In genomic region chr6:97250966-97251365, GRCm38 (mm10) we compare ENCODE assay signal across 9 mouse cellular contexts. TPM values are rescaled to one million over a fixed set of nuclear protein-coding genes. Genes with fewer than 3 reads are reported as not detected.
DNase-seq lines count a peak whose midpoint lies in the region; ATAC-seq and TF ChIP-seq lines count a peak whose summit lies in the region.
"Had no signal": no experiment of that assay in that cellular context is flagged by ENCODE, and none has a peak within 500 bp of the region (broad histone marks: within the 10 kb centered on the region; RNA-seq: fewer than 3 reads in every experiment).

No protein-coding gene starts in this region.

- peak; percentile 75 for TF ChIP-seq RAD21 in CH12.LX (IDR thresholded peaks at IDR 0.05; ENCODE audit: low read depth, low read length)

- TF ChIP-seq POLR2A in CH12.LX (IDR thresholded peaks at IDR 0.05; ENCODE audit: low read depth, low read length): no peak

- DNase-seq in forebrain, postnatal 0 days: peak; percentile 69
- peak; percentile 67 for DNase-seq in CH12.LX (ENCODE audit: extremely low read depth)
- peak; percentile 40 for DNase-seq in c-Kit-positive CD71-positive TER-119-positive erythroid progenitor cells, embryonic 14.5 days (ENCODE audit: low spot score)
- DNase-seq in gastrocnemius, adult 8-10 months (ENCODE audit: low spot score in 2 of 2): peak; percentile 48 to 50
- DNase-seq in kidney, postnatal 0 days (ENCODE audit: low spot score): peak; percentile 81
- peak; percentile 43 to 50 for DNase-seq in lung, adult 18-20 months
- DNase-seq in right cerebral cortex, postnatal 14 days: peak; percentile 27

- no peaks in the 10 kb centered on the region for H3K4me1 ChIP-seq in forebrain, postnatal 0 days (ENCODE audit: insufficient read depth)
- no peaks in the 10 kb centered on the region for H3K4me1 ChIP-seq in forebrain, embryonic 15.5 days
- H3K4me1 ChIP-seq in CH12.LX (ENCODE audit: control insufficient read depth in 1 of 2, insufficient read depth in 2 of 2): 0 out of 4 replicates have a peak, but pooled peaks cover 0 to 7% of the 10 kb centered on the region in 2 experiments
- H3K4me1 ChIP-seq in kidney, postnatal 0 days (replicated peaks; ENCODE audit: insufficient read depth, low read length): peaks cover 2% of the 10 kb centered on the region; the same call in 1 of the 2 replicates

- no peaks in the 10 kb centered on the region for H3K36me3 ChIP-seq in forebrain, postnatal 0 days (ENCODE audit: insufficient read depth)
- H3K36me3 ChIP-seq in forebrain, embryonic 15.5 days: no peaks in the 10 kb centered on the region
- H3K36me3 ChIP-seq in CH12.LX (replicated peaks in 1 of 2; ENCODE audit: control insufficient read depth in 1 of 2, insufficient read depth in 1 of 2, low read length in 1 of 2): no peaks in the 10 kb centered on the region
- H3K36me3 ChIP-seq in kidney, postnatal 0 days (ENCODE audit: insufficient read depth, low read length): no peaks in the 10 kb centered on the region
- H3K36me3 ChIP-seq: liver, embryonic 15.5 days had no signal

- no peak overlapping the region for H3K4me3 ChIP-seq in forebrain, postnatal 0 days (ENCODE audit: low read depth, low read length)
- H3K4me3 ChIP-seq in forebrain, embryonic 15.5 days: no peak overlapping the region
- no peak overlapping the region for H3K4me3 ChIP-seq in CH12.LX (replicated peaks in 1 of 3; ENCODE audit: low read depth in 2 of 3, low read length in 2 of 3, poor library complexity in 1 of 3)
- H3K4me3 ChIP-seq in kidney, postnatal 0 days (replicated peaks; ENCODE audit: low read depth, low read length): no peak overlapping the region
- H3K4me3 ChIP-seq: liver, embryonic 15.5 days had no signal

- H3K27me3 ChIP-seq in forebrain, postnatal 0 days (ENCODE audit: insufficient read depth, low read length): no peaks in the 10 kb centered on the region
- no peaks in the 10 kb centered on the region for H3K27me3 ChIP-seq in forebrain, embryonic 15.5 days
- no peaks in the 10 kb centered on the region for H3K27me3 ChIP-seq in CH12.LX (replicated peaks)
- no peaks in the 10 kb centered on the region for H3K27me3 ChIP-seq in kidney, postnatal 0 days (ENCODE audit: insufficient read depth, low read length)
- H3K27me3 ChIP-seq: liver, embryonic 15.5 days had no signal

- ATAC-seq in forebrain, postnatal 0 days: no peak
- ATAC-seq in forebrain, embryonic 15.5 days (replicated peaks): no peak
- ATAC-seq in kidney, postnatal 0 days (replicated peaks; ENCODE audit: low FRiP score, low read depth): no peak

- H3K9ac ChIP-seq in forebrain, postnatal 0 days: no peak overlapping the region
- no peak overlapping the region for H3K9ac ChIP-seq in forebrain, embryonic 15.5 days (replicated peaks)
- no peak overlapping the region for H3K9ac ChIP-seq in CH12.LX (ENCODE audit: insufficient read depth, low read depth)
- H3K9ac ChIP-seq in kidney, postnatal 0 days (ENCODE audit: low read depth, low read length): no peak overlapping the region
- H3K9ac ChIP-seq: liver, embryonic 15.5 days had no signal

- dilution Hi-C loops in CH12.LX (cut with MboI; ENCODE audit: extremely low pct_ligation_motif_present, extremely low pct_unique_long_range_greater_than_20kb, low sequenced_read_pairs): no loop called here

- H3K79me2 ChIP-seq in CH12.LX (replicated peaks; ENCODE audit: control insufficient read depth, extremely low read depth, insufficient read depth, poor library complexity, severe bottlenecking): no peaks in the 10 kb centered on the region

- H3K27ac ChIP-seq in forebrain, postnatal 0 days (ENCODE audit: low read depth, low read length): no peak overlapping the region
- no peak overlapping the region for H3K27ac ChIP-seq in forebrain, embryonic 15.5 days (replicated peaks)
- H3K27ac ChIP-seq in CH12.LX (ENCODE audit: insufficient read depth, low read depth): no peak overlapping the region
- H3K27ac ChIP-seq in kidney, postnatal 0 days: no peak overlapping the region
- H3K27ac ChIP-seq: liver, embryonic 15.5 days had no signal

- TF ChIP-seq EP300 in CH12.LX (IDR thresholded peaks at IDR 0.05; ENCODE audit: low read length): no peak

- TF ChIP-seq CTCF in forebrain, postnatal 0 days (IDR thresholded peaks at IDR 0.05; ENCODE audit: low read depth): peak; percentile 76
- TF ChIP-seq CTCF in CH12.LX (conservative IDR thresholded peaks at IDR 0.05 in 1 of 2, IDR thresholded peaks at IDR 0.05 in 1 of 2; ENCODE audit: low read depth in 2 of 2, low read length in 2 of 2): peak; percentile 70 to 84
- peak; percentile 92 for TF ChIP-seq CTCF in kidney, postnatal 0 days (IDR thresholded peaks at IDR 0.05; ENCODE audit: low read depth)

- no peaks in the 10 kb centered on the region for H3K9me3 ChIP-seq in forebrain, postnatal 0 days (ENCODE audit: low read length)
- no peaks in the 10 kb centered on the region for H3K9me3 ChIP-seq in forebrain, embryonic 15.5 days
- H3K9me3 ChIP-seq in CH12.LX (replicated peaks; ENCODE audit: low read length): no peaks in the 10 kb centered on the region
- H3K9me3 ChIP-seq in kidney, postnatal 0 days (replicated peaks; ENCODE audit: low read length): no peaks in the 10 kb centered on the region
- H3K9me3 ChIP-seq: liver, embryonic 15.5 days had no signal

- H3K4me2 ChIP-seq in forebrain, postnatal 0 days (ENCODE audit: low read depth): no peak overlapping the region
- no peak overlapping the region for H3K4me2 ChIP-seq in forebrain, embryonic 15.5 days (replicated peaks)
- H3K4me2 ChIP-seq in CH12.LX (ENCODE audit: insufficient read depth, low read depth, poor library complexity, severe bottlenecking): peak overlapping the region; percentile 24; the same call in 1 of the 2 replicates
- no peak overlapping the region for H3K4me2 ChIP-seq in kidney, postnatal 0 days (ENCODE audit: low read length)
- H3K4me2 ChIP-seq: liver, embryonic 15.5 days had no signal

- in situ Hi-C loops in CH12.LX (cut with MboI; ENCODE audit: low pct_ligation_motif_present, low pct_unique_long_range_greater_than_20kb, low sequenced_read_pairs): loop anchor here (25.0 kb wide), 1 partner anchor 486 kb away; no protein-coding TSS in a partner anchor

- 45% methylated on average over 6 of the region's 6 CpGs for WGBS in forebrain, postnatal 0 days
- whole genome bisulfite sequencing in forebrain, embryonic 15.5 days: 43% methylated on average over 6 of the region's 6 CpGs
- 37% methylated on average over 6 of the region's 6 CpGs for WGBS in kidney, postnatal 0 days

TF ChIP-seq in CH12.LX, 34 proteins besides CTCF, POLR2A, EP300 and RAD21:
- TF ChIP-seq SMC3 (IDR thresholded peaks at IDR 0.05; ENCODE audit: low read depth, low read length): peak; percentile 84
- TF ChIP-seq MEF2A (IDR thresholded peaks at IDR 0.05; ENCODE audit: borderline replicate concordance, low read depth, low read length): no peak
TF ChIP-seq in CH12.LX: peak in this region for 1.

RNA-seq across cellular contexts. Expression of gene Lmod3, which starts 1.6 kb away (rescaled TPM):
- 0.05 and 0.46 TPM in 2 replicates for total RNA-seq in forebrain, postnatal 0 days (2014; rRNA removed)
- 0.08 and 0.11 TPM in 2 replicates for polyA plus RNA-seq in forebrain, postnatal 0 days (2015; fragmentation: Nextera tagmentation; extraction: Ambion mirVana)
- polyA plus RNA-seq in forebrain, embryonic 15.5 days (2015; fragmentation: Nextera tagmentation; extraction: Ambion mirVana): 0.08 TPM in 2 replicates
- total RNA-seq in CH12.LX (2012; rRNA removed) (not detected in 2 replicates), CH12.LX (2014; rRNA removed) (not detected in 2 replicates)
- polyA plus RNA-seq in CH12.LX (2012; ENCODE audit: insufficient read length, low read depth): not detected in 2 replicates
- 10 to 100 TPM; 77.8 to 95.8 (median 86.4) TPM for total RNA-seq in gastrocnemius, adult 8-10 months (2022)
- 0.31 and 0.36 TPM in 2 replicates for polyA plus RNA-seq in kidney, postnatal 0 days (2015; fragmentation: Nextera tagmentation; extraction: Ambion mirVana)

RNA-seq across cellular contexts. Expression of gene Arl6ip5, which starts 40.5 kb away (rescaled TPM):
- 101 and 121 TPM in 2 replicates for total RNA-seq in forebrain, postnatal 0 days (2014; rRNA removed)
- polyA plus RNA-seq in forebrain, postnatal 0 days (2015; fragmentation: Nextera tagmentation; extraction: Ambion mirVana): 144 and 146 TPM in 2 replicates
- polyA plus RNA-seq in forebrain, embryonic 15.5 days (2015; fragmentation: Nextera tagmentation; extraction: Ambion mirVana): 111 and 114 TPM in 2 replicates
- 43.6 and 45.3 TPM in 2 replicates for total RNA-seq in CH12.LX (2012; rRNA removed)
- total RNA-seq in CH12.LX (2014; rRNA removed): 115 and 118 TPM in 2 replicates
- polyA plus RNA-seq in CH12.LX (2012; ENCODE audit: insufficient read length, low read depth): 135 and 146 TPM in 2 replicates
- total RNA-seq in gastrocnemius, adult 8-10 months (2022): 100 to 1,000 TPM; 135 to 157 (median 140) TPM
- polyA plus RNA-seq in kidney, postnatal 0 days (2015; fragmentation: Nextera tagmentation; extraction: Ambion mirVana): 64.9 and 72.3 TPM in 2 replicates

RNA-seq across cellular contexts. Expression of gene Uba3, which starts 45.5 kb away (rescaled TPM):
- 83.2 and 86.3 TPM in 2 replicates for total RNA-seq in forebrain, postnatal 0 days (2014; rRNA removed)
- 61.3 and 67.2 TPM in 2 replicates for polyA plus RNA-seq in forebrain, postnatal 0 days (2015; fragmentation: Nextera tagmentation; extraction: Ambion mirVana)
- 98.7 and 102 TPM in 2 replicates for polyA plus RNA-seq in forebrain, embryonic 15.5 days (2015; fragmentation: Nextera tagmentation; extraction: Ambion mirVana)
- total RNA-seq in CH12.LX (2012; rRNA removed): 47.3 and 52.7 TPM in 2 replicates
- 106 and 120 TPM in 2 replicates for total RNA-seq in CH12.LX (2014; rRNA removed)
- polyA plus RNA-seq in CH12.LX (2012; ENCODE audit: insufficient read length, low read depth): 55.6 and 69.5 TPM in 2 replicates
- 10 to 100 TPM; 33.7 to 36.2 (median 33.7) TPM for total RNA-seq in gastrocnemius, adult 8-10 months (2022)
- polyA plus RNA-seq in kidney, postnatal 0 days (2015; fragmentation: Nextera tagmentation; extraction: Ambion mirVana): 57.1 TPM in 2 replicates

Comparison
In these comparisons a context has a peak if more than half of its experiments do, and no peak if none do; other contexts are left out.
1. DNase-seq: peak in every context shown above with its lines; median percentile 81 in kidney, postnatal 0 days; 69 in forebrain, postnatal 0 days; 67 in CH12.LX; 49 in gastrocnemius, adult 8-10 months; 46 in lung, adult 18-20 months; 40 in c-Kit-positive CD71-positive TER-119-positive erythroid progenitor cells, embryonic 14.5 days; 27 in right cerebral cortex, postnatal 14 days.